Mouse (Mus musculus) cerebellum, postnatal 25 days (tissue): ENCODE results near the gene Mmp2.
A peak's percentile ranks its signal among the peaks of the same experiment; 100 is the strongest.
"Not testable (repeated sequence)": the region's sequence is repeated elsewhere in the genome, so short reads cannot be mapped to it uniquely, and the experiment has no call there.

Experiments used
- DNase-seq, 2 experiments: peaks; one replicate each; pipeline ENCODE4 v3.0.0; 2021; ENCODE audit warnings: mixed read lengths in 2 of 2

Mmp2 gene

GRCm38 (mm10) chr8:92827243-92828034 is at the start of gene Mmp2:
Gene Mmp2, plus strand, starts transcription at chr8:92827291.
- DNase-seq, result no peak

- DNase-seq, result no peak
These were observed 46.1 kb upstream of the Mmp2 start for GRCm38 (mm10) chr8:92780976-92781375.

- DNase-seq, result no peak
These were observed 43.0 kb upstream of the Mmp2 start for GRCm38 (mm10) chr8:92783906-92784610.

GRCm38 (mm10) chr8:92790835-92791234 is 36.3 kb upstream of the Mmp2 start:
- no peak for DNase-seq

- not testable (repeated sequence) for DNase-seq
These were observed 35.1 kb upstream of the Mmp2 start for GRCm38 (mm10) chr8:92791999-92792398.

GRCm38 (mm10) chr8:92793852-92794580 is 33.1 kb upstream of the Mmp2 start:
- no peak for DNase-seq

- no peak for DNase-seq
These were observed 29.6 kb upstream of the Mmp2 start for GRCm38 (mm10) chr8:92797527-92797931.

GRCm38 (mm10) chr8:92799406-92799805 is 27.7 kb upstream of the Mmp2 start:
- no peak for DNase-seq

GRCm38 (mm10) chr8:92801231-92801630 is 25.9 kb upstream of the Mmp2 start:
- no peak for DNase-seq

GRCm38 (mm10) chr8:92802591-92802990 is 24.5 kb upstream of the Mmp2 start:
- DNase-seq, result no peak

GRCm38 (mm10) chr8:92812773-92813172 is 14.3 kb upstream of the Mmp2 start:
- no peak for DNase-seq

GRCm38 (mm10) chr8:92815661-92816060 is 11.4 kb upstream of the Mmp2 start:
- DNase-seq, result peak in 1 of 2 experiments; percentile 8

- peak; percentile 74 to 82 for DNase-seq
These were observed 8.9 kb upstream of the Mmp2 start for GRCm38 (mm10) chr8:92817928-92818818.

- DNase-seq, result no peak
These were observed 5.9 kb upstream of the Mmp2 start for GRCm38 (mm10) chr8:92821151-92821550.

GRCm38 (mm10) chr8:92822386-92822785 is 4.7 kb upstream of the Mmp2 start:
- no peak for DNase-seq

- peak in 1 of 2 experiments; percentile 25 for DNase-seq
These were observed 1.1 kb upstream of the Mmp2 start for GRCm38 (mm10) chr8:92825991-92826390.

- DNase-seq, result peak in 1 of 2 experiments; percentile 28
These were observed 1.2 kb downstream of the Mmp2 start for GRCm38 (mm10) chr8:92828251-92828743.

- DNase-seq, result no peak
These were observed 7.1 kb downstream of the Mmp2 start for GRCm38 (mm10) chr8:92834065-92834731.

- no peak for DNase-seq
These were observed 7.9 kb downstream of the Mmp2 start for GRCm38 (mm10) chr8:92834786-92835500.

- DNase-seq, result no peak
These were observed 8.8 kb downstream of the Mmp2 start for GRCm38 (mm10) chr8:92835901-92836300.

GRCm38 (mm10) chr8:92838616-92839015 is 11.5 kb downstream of the Mmp2 start:
- DNase-seq, result no peak
